Mouse (Mus musculus) testis, adult 2 months (tissue): Measurements from ENCODE around the gene Hdac10.

Experiments used
- CTCF ChIP-seq: fragments of 200-500 bp; IDR thresholded peaks from 2 replicates; pipeline ENCODE4 v1.5.1; 2012; ENCODE audit warnings: low read depth, mild to moderate bottlenecking, inconsistent platforms, low read length, moderate library complexity; ENCODE audit not compliant: control insufficient read depth, insufficient read depth, insufficient replicate concordance
- POLR2A ChIP-seq: fragments of 200-500 bp; IDR thresholded peaks from 2 replicates; pipeline ENCODE4 v1.6.1; 2012; ENCODE audit warnings: low read depth, mild to moderate bottlenecking, inconsistent platforms, low read length, moderate library complexity; ENCODE audit not compliant: control insufficient read depth

DNA sequence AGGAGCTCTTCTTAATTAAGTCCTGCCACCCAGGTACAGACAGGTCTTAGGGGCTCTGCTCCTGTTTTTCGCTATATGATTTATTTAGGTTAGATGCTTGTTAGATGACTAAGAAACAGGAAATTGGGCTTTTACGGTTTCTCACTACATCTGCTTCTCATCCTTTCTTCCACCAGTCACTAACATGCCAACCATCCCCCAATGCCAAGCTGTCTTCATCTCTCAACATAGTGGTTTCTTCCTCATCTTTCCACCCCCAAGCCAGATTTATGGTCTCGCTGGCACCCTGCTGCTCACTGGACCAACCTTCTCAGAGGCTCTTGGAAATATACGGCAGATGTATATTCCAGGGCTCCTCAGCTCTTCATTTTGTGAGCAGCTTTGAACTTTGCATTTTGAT lies 37.8 kb downstream of the Hdac10 start:
- TF ChIP-seq CTCF (no peak), POLR2A (no peak)
